Mouse (Mus musculus) hematopoietic stem cell, adult 5-6 weeks (primary cell): ENCODE data around the gene Tmem167. TPM values are rescaled to one million over a fixed set of nuclear protein-coding genes. Genes with fewer than 3 reads are reported as not detected.
A peak's percentile ranks its signal among the peaks of the same experiment; 100 is the strongest.

Experiments
- ATAC-seq, 2 experiments: fragments of 125-278 bp in 1 of 2; replicated peaks in 1 of 2; 2 replicates each; pipeline ENCODE4 v1.8.0; 2016 to 2017; ENCODE audit warnings: inconsistent platforms in 2 of 2, mild to moderate bottlenecking in 2 of 2, moderate number of reproducible peaks in 2 of 2, low read depth in 1 of 2, moderate TSS enrichment in 1 of 2; ENCODE audit not compliant: low FRiP score in 2 of 2, poor library complexity in 2 of 2, severe bottlenecking in 2 of 2, insufficient read depth in 1 of 2, low TSS enrichment in 1 of 2
- total RNA-seq: library from RNA; stranded (forward); fragments of 172-1452, 232-1000 nt; gene quantifications from 2 replicates; pipeline ENCODE4 v1.2.3, GENCODE M21; 2017

Tmem167 gene
- total RNA-seq, 1 experiment from 2014 or later, result 18.9 TPM

- ATAC-seq, result no peak
Measured at GRCm38 (mm10) chr13:90170100-90170781, 81.3 kb downstream of the Tmem167 start.

GRCm38 (mm10) chr13:90170782-90171179 is 81.9 kb downstream of the Tmem167 start:
- ATAC-seq, result no peak

- ATAC-seq, result no peak
Measured at GRCm38 (mm10) chr13:90171390-90171789, 82.5 kb downstream of the Tmem167 start.

- ATAC-seq, result no peak
Measured at GRCm38 (mm10) chr13:90175662-90176061, 86.7 kb downstream of the Tmem167 start.

GRCm38 (mm10) chr13:90182262-90182661 is 93.3 kb downstream of the Tmem167 start:
- ATAC-seq, result no peak

- peak in 1 of 2 experiments; percentile 27; a peak in 1 of 4 replicates for ATAC-seq
Measured at GRCm38 (mm10) chr13:90183536-90183935, 94.6 kb downstream of the Tmem167 start.

GRCm38 (mm10) chr13:90186694-90187093 is 97.8 kb downstream of the Tmem167 start:
- ATAC-seq, result no peak

- no peak for ATAC-seq
Measured at GRCm38 (mm10) chr13:90188021-90188420, 99.1 kb downstream of the Tmem167 start.

GRCm38 (mm10) chr13:90191794-90192193 is 102.9 kb downstream of the Tmem167 start:
- ATAC-seq, result no peak

Other genes starting within 250 kb of the Tmem167 start
- 38.2 and 48.4 TPM in 2 replicates for gene Xrcc4, start 485 bp downstream of the Tmem167 start, total RNA-seq